Mouse (Mus musculus) MEL (cell line): ENCODE results near the gene Dus4l. TPM values are rescaled to one million over a fixed set of nuclear protein-coding genes. Genes with fewer than 3 reads are reported as not detected.
"Not testable (repeated sequence)": the region's sequence is repeated elsewhere in the genome, so short reads cannot be mapped to it uniquely, and the experiment has no call there.

ENCODE experiments used
- DNase-seq: peaks from one replicate; pipeline ENCODE4 v3.0.0; 2011; ENCODE audit warnings: low read depth, low spot score
- H3K27ac ChIP-seq: 2 replicates; pipeline ENCODE4 v1.5.1; 2012; ENCODE audit warnings: low read depth, mild to moderate bottlenecking, control low read depth, low read length, moderate library complexity; ENCODE audit not compliant: control insufficient read depth
- H3K27me3 ChIP-seq, 2 experiments: fragments of 150-350 bp in 1 of 2; sonication (generic) in 1 of 2; 2 replicates each; pipeline ENCODE4 v1.6.1; 2012; ENCODE audit warnings: low read length in 2 of 2, mild to moderate bottlenecking in 2 of 2, improper control_type of control experiment in 1 of 2, moderate library complexity in 1 of 2; ENCODE audit not compliant: insufficient read depth in 2 of 2, control insufficient read depth in 1 of 2
- H3K36me3 ChIP-seq, 2 experiments: 2 replicates each; pipeline ENCODE4 v1.6.1; 2012 to 2014; ENCODE audit warnings: low read length in 2 of 2, improper control_type of control experiment in 1 of 2, inconsistent platforms in 1 of 2, mild to moderate bottlenecking in 1 of 2; ENCODE audit not compliant: insufficient read depth in 2 of 2, control insufficient read depth in 1 of 2
- H3K4me1 ChIP-seq, 2 experiments: fragments of 150-350 bp in 1 of 2; sonication (generic) in 1 of 2; 2 replicates each; pipeline ENCODE4 v1.6.1; 2012; ENCODE audit warnings: low read length in 2 of 2, improper control_type of control experiment in 1 of 2, mild to moderate bottlenecking in 1 of 2; ENCODE audit not compliant: insufficient read depth in 2 of 2, control insufficient read depth in 1 of 2
- H3K4me3 ChIP-seq, 2 experiments: fragments of 150-350 bp in 1 of 2; sonication (generic) in 1 of 2; 2 replicates each; pipeline ENCODE4 v1.5.1; 2012; ENCODE audit warnings: low read depth in 2 of 2, low read length in 2 of 2, mild to moderate bottlenecking in 2 of 2, moderate library complexity in 2 of 2, control low read depth in 1 of 2, improper control_type of control experiment in 1 of 2; ENCODE audit not compliant: control insufficient read depth in 1 of 2, insufficient read depth in 1 of 2
- H3K79me2 ChIP-seq: 2 replicates; pipeline ENCODE4 v1.6.1; 2012; ENCODE audit warnings: mild to moderate bottlenecking, low read length, moderate library complexity; ENCODE audit not compliant: control insufficient read depth, poor library complexity, insufficient read depth
- H3K9ac ChIP-seq: 2 replicates; pipeline ENCODE4 v1.6.1; 2012; ENCODE audit warnings: low read depth, mild to moderate bottlenecking, control low read depth, low read length, moderate library complexity; ENCODE audit not compliant: control insufficient read depth, poor library complexity, severe bottlenecking
- H3K9me3 ChIP-seq: fragments of 150-350 bp; sonication (generic); replicated peaks from 2 replicates; pipeline ENCODE4 v1.6.1; 2012; ENCODE audit warnings: mild to moderate bottlenecking, low read length, improper control_type of control experiment, moderate library complexity; ENCODE audit not compliant: insufficient read depth
- E2F4 ChIP-seq: IDR thresholded peaks from 2 replicates; pipeline ENCODE4 v1.6.1; 2011; ENCODE audit warnings: low read depth, low read length, improper control_type of control experiment, borderline replicate concordance
- ETS1 ChIP-seq: IDR thresholded peaks from 2 replicates; pipeline ENCODE4 v1.6.1; 2012; ENCODE audit warnings: low read depth, mild to moderate bottlenecking, inconsistent platforms, low read length, improper control_type of control experiment, moderate library complexity
- GABPA ChIP-seq: IDR thresholded peaks from 2 replicates; pipeline ENCODE4 v1.6.1; 2012; ENCODE audit warnings: low read depth, mild to moderate bottlenecking, inconsistent platforms, low read length, improper control_type of control experiment, moderate library complexity
- HCFC1 ChIP-seq: IDR thresholded peaks from 2 replicates; pipeline ENCODE4 v1.6.1; 2012; ENCODE audit warnings: low read depth, mild to moderate bottlenecking, inconsistent platforms, low read length, improper control_type of control experiment, moderate library complexity
- MEF2A ChIP-seq: IDR thresholded peaks from 2 replicates; pipeline ENCODE4 v1.6.1; 2014; ENCODE audit warnings: low read depth, mild to moderate bottlenecking, inconsistent platforms, low read length, improper control_type of control experiment; ENCODE audit not compliant: poor library complexity, insufficient replicate concordance, severe bottlenecking; ENCODE audit errors: extremely low read depth
- MYC ChIP-seq: IDR thresholded peaks from 2 replicates; pipeline ENCODE4 v1.6.1; 2011; ENCODE audit warnings: low read depth, mild to moderate bottlenecking, low read length, improper control_type of control experiment, moderate library complexity
- RAD21 ChIP-seq: IDR thresholded peaks from 2 replicates; pipeline ENCODE4 v1.6.1; 2011; ENCODE audit warnings: mild to moderate bottlenecking, low read depth, low read length, improper control_type of control experiment
- SIN3A ChIP-seq: IDR thresholded peaks from 2 replicates; pipeline ENCODE4 v1.6.1; 2012; ENCODE audit warnings: low read length, improper control_type of control experiment, inconsistent platforms
- TAL1 ChIP-seq: IDR thresholded peaks from 2 replicates; pipeline ENCODE4 v1.6.1; 2012; ENCODE audit warnings: mild to moderate bottlenecking, inconsistent platforms, low read length, moderate library complexity, mixed read lengths
- TBP ChIP-seq: IDR thresholded peaks from 2 replicates; pipeline ENCODE4 v1.8.0; 2011; ENCODE audit warnings: low read depth, low read length, improper control_type of control experiment
- TCF12 ChIP-seq: IDR thresholded peaks from 2 replicates; pipeline ENCODE4 v1.6.1; 2014; ENCODE audit warnings: low read depth, mild to moderate bottlenecking, inconsistent platforms, low read length, improper control_type of control experiment, moderate library complexity
- ZMIZ1 ChIP-seq: IDR thresholded peaks from 2 replicates; pipeline ENCODE4 v1.6.1; 2012; ENCODE audit warnings: low read depth, mild to moderate bottlenecking, inconsistent platforms, low read length, improper control_type of control experiment, moderate library complexity
- polyA plus RNA-seq, 2 experiments: library from polyadenylated mRNA; stranded (reverse) in 1 of 2; unstranded in 1 of 2; fragments of >175 nt in 1 of 2; fragments of >200 nt in 1 of 2; gene quantifications; 2 replicates each; pipeline versions ENCODE4 v1.2.1 to v1.2.4; 2012; ENCODE audit warnings: low replicate concordance in 2 of 2, low read depth in 1 of 2; ENCODE audit not compliant: insufficient read length in 2 of 2, insufficient read depth in 1 of 2, missing spikeins in 1 of 2
- total RNA-seq: library from RNA; depleted of rRNA; stranded (reverse); fragments of 300-350 nt; gene quantifications from 2 replicates; pipeline ENCODE4 v1.2.3, GENCODE M21; 2012

Dus4l gene
- total and polyA plus RNA-seq, 3 experiments = 11.9 to 12.1 TPM; not detected in 1

DNA sequence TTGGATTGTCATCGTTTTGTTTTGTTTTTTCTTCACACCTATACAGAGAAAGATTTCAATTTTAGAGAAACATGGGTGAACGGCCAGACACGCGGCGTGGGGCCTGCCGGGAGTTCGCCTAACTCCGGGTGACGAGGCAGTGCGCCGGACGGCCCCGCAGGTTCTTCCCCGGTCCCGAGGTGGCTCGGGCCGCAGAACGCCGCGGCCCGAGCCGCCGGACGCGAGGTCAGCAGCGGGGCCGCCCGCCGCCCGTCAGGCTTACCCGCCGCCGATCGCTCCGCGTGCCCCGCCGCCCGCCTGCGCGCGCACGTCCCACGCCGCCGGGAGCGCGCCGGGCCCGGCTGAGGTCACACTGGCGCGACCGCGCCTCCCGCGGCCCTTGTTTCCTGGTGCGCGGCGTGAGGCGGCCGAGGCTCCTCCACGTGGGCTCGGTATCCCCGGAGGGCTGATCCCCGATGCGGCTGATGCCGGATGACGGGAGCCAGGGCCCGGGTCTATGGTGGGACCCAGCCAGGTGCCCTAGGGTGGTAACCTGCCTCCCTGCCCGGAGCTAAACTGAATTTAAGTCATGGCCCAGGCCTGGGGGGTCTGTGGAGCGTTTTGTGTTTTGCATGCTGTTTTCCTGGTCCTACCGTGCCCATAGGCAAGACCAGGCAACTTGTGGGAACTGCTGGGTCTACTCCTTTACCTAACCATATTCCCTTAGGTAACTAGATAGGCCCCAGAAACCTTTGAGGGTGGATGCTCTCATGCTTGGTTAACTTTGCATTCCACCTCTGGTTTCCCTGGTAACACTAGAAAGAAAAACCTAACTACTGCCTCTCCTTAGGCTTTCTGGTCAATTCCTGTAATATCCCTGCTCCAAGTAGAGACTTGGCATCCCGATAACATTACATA is 20.0 kb downstream of the Dus4l start, which contains the start of gene Bcap29 (continued):
- TF ChIP-seq MEF2A (no peak), MYC (peak; percentile 93), ETS1 (no peak), RAD21 (no peak)

DNA sequence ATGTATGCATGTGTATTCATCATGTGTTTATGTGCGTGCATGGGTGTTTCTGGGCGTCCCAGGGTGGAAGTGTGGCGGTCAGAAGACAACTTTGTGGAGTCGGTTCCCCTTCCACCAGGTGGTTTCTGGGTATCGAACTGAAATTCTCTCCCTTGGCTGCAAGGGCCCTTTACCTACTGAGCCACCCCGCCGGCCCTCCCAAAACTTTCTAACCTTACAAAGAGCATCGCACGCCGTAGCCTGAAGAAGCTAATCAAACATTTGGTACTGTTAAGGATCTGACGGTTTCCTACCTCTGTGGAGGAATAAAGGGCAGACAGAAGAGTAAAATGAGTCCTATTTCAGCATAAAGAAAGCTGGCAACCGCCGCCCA is 20.7 kb downstream of the Dus4l start:
- peak overlapping the region; percentile 86 for H3K27ac ChIP-seq
- H3K36me3 ChIP-seq = peaks cover 15 to 17% of the 10 kb centered on the region in 2 experiments
- no peaks in the 10 kb centered on the region for H3K27me3 ChIP-seq
- TF ChIP-seq ZMIZ1 = no peak
- TF ChIP-seq HCFC1 = peak; percentile 23; the same call in 1 of the 2 replicates
- no peak for TF ChIP-seq GABPA
- TF ChIP-seq E2F4 = 0 out of 2 replicates have a peak, but pooled peaks have one; percentile 42
- no peak for TF ChIP-seq TCF12
- TF ChIP-seq TBP = 0 out of 2 replicates have a peak, but pooled peaks have one; percentile 6
- TF ChIP-seq TAL1 = no peak
- 0 out of 2 replicates have a peak, but pooled peaks have one; percentile 14 for TF ChIP-seq MYC
- no peak for TF ChIP-seq SIN3A
- DNase-seq = peak; percentile 67
- H3K4me1 ChIP-seq = peaks cover 8 to 10% of the 10 kb centered on the region in 2 experiments
- no peaks in the 10 kb centered on the region for H3K9me3 ChIP-seq
- peak overlapping the region; percentile 97 for H3K9ac ChIP-seq
- H3K79me2 ChIP-seq = peaks cover 22% of the 10 kb centered on the region
- peak overlapping the region; percentile 92 to 100 for H3K4me3 ChIP-seq

DNA sequence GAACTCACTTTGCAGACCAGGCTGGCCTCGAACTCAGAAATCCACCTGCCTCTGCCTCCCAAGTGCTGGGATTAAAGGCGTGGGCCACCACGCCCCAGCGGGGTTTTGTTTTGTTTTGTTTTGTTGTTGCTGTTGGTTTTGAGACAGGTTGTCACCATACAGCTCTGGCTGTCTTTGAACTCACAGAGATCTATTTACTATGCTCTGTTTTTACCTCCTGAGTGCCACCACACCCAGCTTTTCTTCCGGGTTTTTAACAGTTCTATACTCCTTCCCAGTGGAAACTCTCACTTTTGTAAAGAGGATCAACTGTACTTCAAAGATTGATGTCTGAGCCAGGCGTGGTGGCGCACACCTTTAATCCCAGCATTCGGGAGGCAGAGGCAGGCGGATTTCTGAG is 26.2 kb downstream of the Dus4l start:
- not testable (repeated sequence) for DNase-seq, H3K27me3 ChIP-seq, H3K4me1 ChIP-seq, H3K9me3 ChIP-seq, H3K27ac ChIP-seq, H3K4me3 ChIP-seq, H3K9ac ChIP-seq
- Histone ChIP-seq H3K36me3 (peaks cover 9 to 30% of the 10 kb centered on the region in 2 experiments), H3K79me2 (peaks cover 12% of the 10 kb centered on the region)
